Mouse (Mus musculus): Measurements from ENCODE around the gene Lnx2.

The Lnx2 gene

GRCm38 (mm10) chr5:146968695-146969393, 107.5 kb downstream of the Lnx2 start:
- DNase-seq (ENCODE audit: low read depth, low spot score): no peak

Measured in brain, embryonic 18.5 days (tissue).